Mouse (Mus musculus): ENCODE data around the gene Zmat3. TPM values are rescaled to one million over a fixed set of nuclear protein-coding genes. Genes with fewer than 3 reads are reported as not detected.

The Zmat3 gene
- polyA plus RNA-seq (2012; ENCODE audit: low replicate concordance) = 2.1 and 3.1 TPM in 2 replicates

GRCm38 (mm10) chr3:32365546-32366245 lies at the start of gene Zmat3:
Zmat3 (minus strand) TSS chr3:32366014.

GRCm38 (mm10) chr3:32397461-32398174 lies 31.8 kb upstream of the Zmat3 start, which contains the start of gene Pik3ca:
Pik3ca (plus strand) TSS chr3:32397671.

Other genes starting within 250 kb of the Zmat3 start
- gene Pik3ca, start 31.7 kb upstream of the Zmat3 start, polyA plus RNA-seq (2012; ENCODE audit: low replicate concordance) = 1.6 and 4.9 TPM in 2 replicates
- 0.13 and 0.35 TPM in 2 replicates for gene Kcnmb3, start 126.2 kb upstream of the Zmat3 start, polyA plus RNA-seq (2012; ENCODE audit: low replicate concordance)
- gene Zfp639, start 144.2 kb upstream of the Zmat3 start, polyA plus RNA-seq (2012; ENCODE audit: low replicate concordance) = 5.0 and 6.1 TPM in 2 replicates
- 3.7 and 6.0 TPM in 2 replicates for gene Mfn1, start 163.5 kb upstream of the Zmat3 start, polyA plus RNA-seq (2012; ENCODE audit: low replicate concordance)

All from hematopoietic multipotent progenitor cell, adult 10-12 weeks (in vitro differentiated cells).